Mouse (Mus musculus): Measurements from ENCODE around the gene Bag6. TPM values are rescaled to one million over a fixed set of nuclear protein-coding genes. Genes with fewer than 3 reads are reported as not detected.

Bag6 gene
- polyA plus RNA-seq, 1 experiment, result 411 TPM

DNA sequence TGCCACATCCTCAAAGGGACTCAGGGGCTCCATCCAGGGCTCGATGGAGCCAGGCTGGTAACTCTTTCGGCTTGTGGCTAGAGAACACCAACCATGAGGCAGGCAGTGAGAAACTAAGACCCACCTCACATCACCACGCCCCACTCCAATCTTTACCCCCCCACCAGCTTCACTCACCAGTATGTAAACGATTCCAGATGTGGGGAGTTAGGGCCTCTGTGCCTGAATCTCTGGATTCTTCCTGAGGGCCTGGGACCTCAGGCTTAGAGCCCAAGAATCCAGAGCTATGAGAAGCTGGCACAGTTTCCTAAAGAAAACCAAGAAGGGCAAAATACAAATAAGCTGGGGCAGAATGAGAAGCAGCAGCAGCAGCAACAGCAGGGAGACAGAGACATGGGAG lies 19.0 kb downstream of the Bag6 start:
- H3K4me3 ChIP-seq (ENCODE audit: control insufficient read depth, insufficient read depth, low read length), result no peak overlapping the region
- TF ChIP-seq POLR2A (IDR thresholded peaks at IDR 0.05; ENCODE audit: control insufficient read depth, extremely low read depth, insufficient read depth, low read length, poor library complexity), result no peak
- TF ChIP-seq CTCF (IDR thresholded peaks at IDR 0.05; ENCODE audit: borderline replicate concordance, control insufficient read depth, extremely low read depth, insufficient read depth, low read length, poor library complexity), result no peak
- peaks cover 97% of the 10 kb centered on the region for H3K36me3 ChIP-seq (ENCODE audit: control insufficient read depth, insufficient read depth, low read length)
- no peak overlapping the region for H3K27ac ChIP-seq (ENCODE audit: control insufficient read depth, insufficient read depth, low read length)
- H3K4me1 ChIP-seq (replicated peaks; ENCODE audit: control insufficient read depth, insufficient read depth, low read length), result no peaks in the 10 kb centered on the region
- H3K27me3 ChIP-seq (ENCODE audit: control insufficient read depth, insufficient read depth, low read length), result no peaks in the 10 kb centered on the region
- no peak for DNase-seq
- 94% methylated on average over 4 of the region's 4 CpGs for WGBS

DNA sequence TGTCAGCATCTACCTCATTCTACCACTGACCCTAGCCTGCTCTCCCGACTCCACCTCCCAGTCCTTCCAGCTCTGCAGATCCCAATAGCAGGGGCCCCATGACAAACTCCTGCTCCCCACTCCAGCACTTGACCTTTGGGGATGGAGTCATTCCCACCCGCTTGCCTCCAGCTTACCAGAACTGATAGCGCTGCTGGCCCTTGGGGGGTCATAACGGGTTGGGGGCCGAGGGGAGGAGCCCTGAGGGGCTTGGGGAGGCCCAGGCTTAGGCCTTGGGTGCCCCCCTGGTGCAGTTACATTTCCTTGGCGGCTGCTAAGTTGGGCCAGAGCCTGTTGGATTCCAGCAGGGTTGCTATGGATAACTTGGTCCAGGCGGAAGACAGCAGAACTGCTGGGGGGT lies 19.6 kb downstream of the Bag6 start:
- no peak for TF ChIP-seq POLR2A (IDR thresholded peaks at IDR 0.05; ENCODE audit: control insufficient read depth, extremely low read depth, insufficient read depth, low read length, poor library complexity)
- no peak overlapping the region for H3K4me3 ChIP-seq (ENCODE audit: control insufficient read depth, insufficient read depth, low read length)
- no peaks in the 10 kb centered on the region for H3K27me3 ChIP-seq (ENCODE audit: control insufficient read depth, insufficient read depth, low read length)
- no peak overlapping the region for H3K27ac ChIP-seq (ENCODE audit: control insufficient read depth, insufficient read depth, low read length)
- no peaks in the 10 kb centered on the region for H3K4me1 ChIP-seq (replicated peaks; ENCODE audit: control insufficient read depth, insufficient read depth, low read length)
- no peak for DNase-seq
- WGBS, result 96% methylated on average over 7 of the region's 7 CpGs
- peaks cover 97% of the 10 kb centered on the region for H3K36me3 ChIP-seq (ENCODE audit: control insufficient read depth, insufficient read depth, low read length)

GRCm38 (mm10) chr17:35155451-35155850 lies 20.5 kb downstream of the Bag6 start:
- H3K27ac ChIP-seq (ENCODE audit: control insufficient read depth, insufficient read depth, low read length), result no peak overlapping the region
- over 99% methylated on average over 12 of the region's 12 CpGs for WGBS
- peaks cover 97% of the 10 kb centered on the region for H3K36me3 ChIP-seq (ENCODE audit: control insufficient read depth, insufficient read depth, low read length)
- TF ChIP-seq POLR2A (IDR thresholded peaks at IDR 0.05; ENCODE audit: control insufficient read depth, extremely low read depth, insufficient read depth, low read length, poor library complexity), result no peak
- no peak for TF ChIP-seq CTCF (IDR thresholded peaks at IDR 0.05; ENCODE audit: borderline replicate concordance, control insufficient read depth, extremely low read depth, insufficient read depth, low read length, poor library complexity)
- no peaks in the 10 kb centered on the region for H3K4me1 ChIP-seq (replicated peaks; ENCODE audit: control insufficient read depth, insufficient read depth, low read length)
- no peaks in the 10 kb centered on the region for H3K27me3 ChIP-seq (ENCODE audit: control insufficient read depth, insufficient read depth, low read length)
- no peak for DNase-seq
- H3K4me3 ChIP-seq (ENCODE audit: control insufficient read depth, insufficient read depth, low read length), result no peak overlapping the region

GRCm38 (mm10) chr17:35156461-35157200 lies 21.7 kb downstream of the Bag6 start:
- TF ChIP-seq POLR2A (IDR thresholded peaks at IDR 0.05; ENCODE audit: control insufficient read depth, extremely low read depth, insufficient read depth, low read length, poor library complexity) (no peak), CTCF (IDR thresholded peaks at IDR 0.05; ENCODE audit: borderline replicate concordance, control insufficient read depth, extremely low read depth, insufficient read depth, low read length, poor library complexity) (no peak)
- Histone ChIP-seq H3K27ac (ENCODE audit: control insufficient read depth, insufficient read depth, low read length) (no peak overlapping the region), H3K27me3 (ENCODE audit: control insufficient read depth, insufficient read depth, low read length) (no peaks in the 10 kb centered on the region), H3K36me3 (ENCODE audit: control insufficient read depth, insufficient read depth, low read length) (peaks cover 100% of the 10 kb centered on the region), H3K4me3 (ENCODE audit: control insufficient read depth, insufficient read depth, low read length) (no peak overlapping the region), H3K4me1 (replicated peaks; ENCODE audit: control insufficient read depth, insufficient read depth, low read length) (no peaks in the 10 kb centered on the region)
- 95% methylated on average over 33 of the region's 33 CpGs for WGBS
- no peak for DNase-seq

GRCm38 (mm10) chr17:35157254-35157653 lies 22.3 kb downstream of the Bag6 start:
- WGBS, result 97% methylated on average over 8 of the region's 8 CpGs
- peaks cover 95% of the 10 kb centered on the region for H3K36me3 ChIP-seq (ENCODE audit: control insufficient read depth, insufficient read depth, low read length)

GRCm38 (mm10) chr17:35157661-35158175 lies 22.7 kb downstream of the Bag6 start:
- peaks cover 91% of the 10 kb centered on the region for H3K36me3 ChIP-seq (ENCODE audit: control insufficient read depth, insufficient read depth, low read length)

More at GRCm38 (mm10) chr17:35157254-35157653, 22.3 kb downstream of the Bag6 start:
- Histone ChIP-seq H3K27me3 (ENCODE audit: control insufficient read depth, insufficient read depth, low read length) (no peaks in the 10 kb centered on the region), H3K4me1 (replicated peaks; ENCODE audit: control insufficient read depth, insufficient read depth, low read length) (no peaks in the 10 kb centered on the region; the same call in 1 of the 2 replicates), H3K4me3 (ENCODE audit: control insufficient read depth, insufficient read depth, low read length) (no peak overlapping the region), H3K27ac (ENCODE audit: control insufficient read depth, insufficient read depth, low read length) (no peak overlapping the region)
- no peak for DNase-seq
- no peak for TF ChIP-seq POLR2A (IDR thresholded peaks at IDR 0.05; ENCODE audit: control insufficient read depth, extremely low read depth, insufficient read depth, low read length, poor library complexity)
- no peak for TF ChIP-seq CTCF (IDR thresholded peaks at IDR 0.05; ENCODE audit: borderline replicate concordance, control insufficient read depth, extremely low read depth, insufficient read depth, low read length, poor library complexity)

More at GRCm38 (mm10) chr17:35157661-35158175, 22.7 kb downstream of the Bag6 start:
- H3K4me3 ChIP-seq (ENCODE audit: control insufficient read depth, insufficient read depth, low read length), result no peak overlapping the region
- TF ChIP-seq POLR2A (IDR thresholded peaks at IDR 0.05; ENCODE audit: control insufficient read depth, extremely low read depth, insufficient read depth, low read length, poor library complexity) (no peak), CTCF (IDR thresholded peaks at IDR 0.05; ENCODE audit: borderline replicate concordance, control insufficient read depth, extremely low read depth, insufficient read depth, low read length, poor library complexity) (no peak)
- H3K27me3 ChIP-seq (ENCODE audit: control insufficient read depth, insufficient read depth, low read length), result no peaks in the 10 kb centered on the region
- no peak overlapping the region for H3K27ac ChIP-seq (ENCODE audit: control insufficient read depth, insufficient read depth, low read length)
- no peak for DNase-seq
- WGBS, result 98% methylated on average over 8 of the region's 8 CpGs
- H3K4me1 ChIP-seq (replicated peaks; ENCODE audit: control insufficient read depth, insufficient read depth, low read length), result peaks cover 1% of the 10 kb centered on the region

All from thymus, adult 2 months (tissue).